Mouse (Mus musculus) midbrain, postnatal 0 days (tissue): ENCODE measurements around the gene Mrps23. TPM values are rescaled to one million over a fixed set of nuclear protein-coding genes. Genes with fewer than 3 reads are reported as not detected.

Experiments used
- ATAC-seq: fragments of 200-750 bp; cut with Nextera tagmentation; 2 replicates; pipeline ENCODE4 v1.8.0; 2017; ENCODE audit warnings: moderate number of reproducible peaks, mild to moderate bottlenecking, moderate TSS enrichment, moderate library complexity; ENCODE audit not compliant: low FRiP score
- DNase-seq: peaks from one replicate; pipeline ENCODE4 v3.0.0-alpha.2; 2015; ENCODE audit warnings: low spot score
- H3K27ac ChIP-seq: fragments of 300-500 bp; sonication (generic); 2 replicates; pipeline ENCODE4 v1.5.1; 2014; ENCODE audit warnings: low read depth, mild to moderate bottlenecking, low read length, mixed read lengths
- H3K27me3 ChIP-seq: fragments of 300-500 bp; sonication (generic); 2 replicates; pipeline ENCODE4 v1.6.1; 2014; ENCODE audit warnings: low read length, control low read depth, mixed read lengths; ENCODE audit not compliant: insufficient read depth
- H3K36me3 ChIP-seq: fragments of 300-500 bp; sonication (generic); 2 replicates; pipeline ENCODE4 v1.6.1; 2014; ENCODE audit warnings: low read length, control low read depth, mixed read lengths; ENCODE audit not compliant: insufficient read depth
- H3K4me1 ChIP-seq: fragments of 300-500 bp; sonication (generic); 2 replicates; pipeline ENCODE4 v1.6.1; 2014; ENCODE audit warnings: mild to moderate bottlenecking, control low read depth, antibody characterized with exemption, low read length, mixed read lengths; ENCODE audit not compliant: insufficient read depth
- H3K4me2 ChIP-seq: fragments of 300-500 bp; sonication (generic); 2 replicates; pipeline ENCODE4 v1.6.1; 2014; ENCODE audit warnings: low read depth, mild to moderate bottlenecking, low read length, mixed read lengths; ENCODE audit not compliant: poor library complexity, severe bottlenecking
- H3K4me3 ChIP-seq: fragments of 300-500 bp; sonication (generic); 2 replicates; pipeline ENCODE4 v1.5.1; 2014; ENCODE audit warnings: low read depth, mild to moderate bottlenecking, low read length, moderate library complexity
- H3K9ac ChIP-seq: fragments of 300-500 bp; sonication (generic); replicated peaks from 2 replicates; pipeline ENCODE4 v1.6.1; 2014; ENCODE audit warnings: mild to moderate bottlenecking, low read length, moderate library complexity, mixed read lengths; ENCODE audit not compliant: poor library complexity, severe bottlenecking
- H3K9me3 ChIP-seq: fragments of 300-500 bp; sonication (generic); 2 replicates; pipeline ENCODE4 v1.6.1; 2016; ENCODE audit warnings: low read length, control low read depth
- CTCF ChIP-seq: IDR thresholded peaks from 2 replicates; pipeline ENCODE4 v1.5.1; 2016; ENCODE audit warnings: antibody characterized with exemption, mild to moderate bottlenecking
- WGBS: fragments of 180-500 bp; shearing (Covaris S2); extraction: QIAGEN DNeasy Blood & Tissue Kit; methylation state at CpG from one replicate; pipeline ENCODE4 v1.1.7; 2014; 5-methylcytosine and 5-hydroxymethylcytosine counted together
- polyA plus RNA-seq: library from polyadenylated mRNA; unstranded; fragments of >200 nt; fragmentation: Nextera tagmentation; extraction: Ambion mirVana; gene quantifications from 2 replicates; pipeline ENCODE4 v1.2.1, GENCODE M21; 2015
- total RNA-seq: library from RNA; depleted of rRNA; stranded (reverse); fragments of >200 nt; gene quantifications from 2 replicates; pipeline ENCODE4 v1.2.3, GENCODE M21; 2014

The Mrps23 gene
- total and polyA plus RNA-seq, 2 experiments from 2014 or later, result 29.4 to 63.2 TPM

GRCm38 (mm10) chr11:88234789-88235188 is 30.6 kb downstream of the Mrps23 start:
- Histone ChIP-seq H3K9me3 (no peaks in the 10 kb centered on the region), H3K27me3 (no peaks in the 10 kb centered on the region), H3K9ac (no peak overlapping the region), H3K4me1 (0 out of 2 replicates have a peak, but pooled peaks cover 7% of the 10 kb centered on the region), H3K4me3 (no peak overlapping the region), H3K4me2 (no peak overlapping the region), H3K36me3 (no peaks in the 10 kb centered on the region), H3K27ac (no peak overlapping the region)
- DNase-seq, result no peak
- 48% methylated on average over 4 of the region's 4 CpGs for WGBS
- ATAC-seq, result no peak
- no peak for TF ChIP-seq CTCF

GRCm38 (mm10) chr11:88235221-88236203 is 31.3 kb downstream of the Mrps23 start:
- no peaks in the 10 kb centered on the region for H3K9me3 ChIP-seq
- DNase-seq, result no peak
- no peak overlapping the region for H3K9ac ChIP-seq
- no peaks in the 10 kb centered on the region for H3K36me3 ChIP-seq
- ATAC-seq, result no peak
- TF ChIP-seq CTCF, result no peak
- H3K27ac ChIP-seq, result 0 out of 2 replicates have a peak overlapping the region, but pooled peaks have one; percentile 18
- no peaks in the 10 kb centered on the region for H3K27me3 ChIP-seq
- H3K4me3 ChIP-seq, result no peak overlapping the region
- no peak overlapping the region for H3K4me2 ChIP-seq
- H3K4me1 ChIP-seq, result 0 out of 2 replicates have a peak, but pooled peaks cover 7% of the 10 kb centered on the region
- 13% methylated on average over 23 of the region's 23 CpGs for WGBS

- H3K4me3 ChIP-seq, result no peak overlapping the region
- H3K9me3 ChIP-seq, result no peaks in the 10 kb centered on the region
- H3K27me3 ChIP-seq, result no peaks in the 10 kb centered on the region
- no peak for TF ChIP-seq CTCF
- H3K27ac ChIP-seq, result no peak overlapping the region
- DNase-seq (no peak), ATAC-seq (no peak)
- no peak overlapping the region for H3K4me2 ChIP-seq
- WGBS, result 49% methylated on average over 10 of the region's 10 CpGs
- H3K4me1 ChIP-seq, result peaks cover 6% of the 10 kb centered on the region; the same call in 1 of the 2 replicates
- H3K36me3 ChIP-seq, result no peaks in the 10 kb centered on the region
- no peak overlapping the region for H3K9ac ChIP-seq
These were observed 36.1 kb downstream of the Mrps23 start for GRCm38 (mm10) chr11:88240275-88240674.

GRCm38 (mm10) chr11:88240736-88241353 is 36.7 kb downstream of the Mrps23 start:
- no peaks in the 10 kb centered on the region for H3K27me3 ChIP-seq
- peaks cover 6% of the 10 kb centered on the region; the same call in 1 of the 2 replicates for H3K4me1 ChIP-seq
- WGBS, result 8% methylated on average over 10 of the region's 10 CpGs
- DNase-seq (peak; percentile 54), ATAC-seq (no peak)
- no peaks in the 10 kb centered on the region for H3K36me3 ChIP-seq
- H3K4me2 ChIP-seq, result no peak overlapping the region
- H3K9ac ChIP-seq, result 0 out of 2 replicates have a peak overlapping the region, but pooled peaks have one; percentile 24
- H3K27ac ChIP-seq, result no peak overlapping the region
- H3K9me3 ChIP-seq, result no peaks in the 10 kb centered on the region
- no peak overlapping the region for H3K4me3 ChIP-seq
- TF ChIP-seq CTCF, result no peak

GRCm38 (mm10) chr11:88241468-88242301 is 37.5 kb downstream of the Mrps23 start:
- ATAC-seq (no peak), DNase-seq (no peak)
- Histone ChIP-seq H3K36me3 (no peaks in the 10 kb centered on the region), H3K4me2 (no peak overlapping the region), H3K27ac (no peak overlapping the region), H3K27me3 (no peaks in the 10 kb centered on the region), H3K9ac (no peak overlapping the region), H3K9me3 (no peaks in the 10 kb centered on the region), H3K4me3 (no peak overlapping the region), H3K4me1 (peaks cover 6% of the 10 kb centered on the region; the same call in 1 of the 2 replicates)
- no peak for TF ChIP-seq CTCF
- 38% methylated on average over 12 of the region's 12 CpGs for WGBS
